Mouse (Mus musculus) gastrocnemius, postnatal 14 days (tissue): ENCODE measurements at regions not wholly inside any gene's neighbourhood (a gene's known extent, or its start where the extent isn't known, plus 50 kb on each side); places are given as distances from the start of the nearest gene placed in this dataset.

ENCODE experiments used
- DNase-seq: peaks from one replicate; pipeline ENCODE4 v3.0.0; 2021; ENCODE audit warnings: mixed read lengths
- intact Hi-C: fragments of 180-260 bp; cut with DNase I; formaldehyde crosslinking; loops from one replicate; pipeline ENCODE4 v1.15.1; 2025; ENCODE audit warnings: low total_unique reads

- DNase-seq: no peak
- intact Hi-C loops: no loop called here
Observed at GRCm38 (mm10) chr9:113213930-113214329, 494.1 kb downstream of the Pdcd6ip start.

- DNase-seq: no peak
- intact Hi-C loops: no loop called here
Observed at GRCm38 (mm10) chr9:113212389-113212788, 495.7 kb downstream of the Pdcd6ip start.

- intact Hi-C loops: no loop called here
- no peak for DNase-seq
Observed at GRCm38 (mm10) chr9:113208181-113208580, 499.9 kb downstream of the Pdcd6ip start.

GRCm38 (mm10) chr9:113199241-113199640 lies 508.8 kb downstream of the Pdcd6ip start:
- intact Hi-C loops: no loop called here
- no peak for DNase-seq

- intact Hi-C loops: no loop called here
- DNase-seq: no peak
Observed at GRCm38 (mm10) chr9:113195556-113195955, 512.5 kb downstream of the Pdcd6ip start.

- intact Hi-C loops: no loop called here
Observed at GRCm38 (mm10) chr9:113192773-113193172, 515.3 kb downstream of the Pdcd6ip start.

GRCm38 (mm10) chr9:113191163-113191562 lies 516.9 kb downstream of the Pdcd6ip start:
- intact Hi-C loops: no loop called here
- DNase-seq: no peak

More at GRCm38 (mm10) chr9:113192773-113193172, 515.3 kb downstream of the Pdcd6ip start:
- DNase-seq: no peak

GRCm38 (mm10) chr9:113181182-113181581 lies 526.9 kb downstream of the Pdcd6ip start:
- no peak for DNase-seq
- intact Hi-C loops: no loop called here

- no peak for DNase-seq
- intact Hi-C loops: no loop called here
Observed at GRCm38 (mm10) chr9:113177918-113178235, 530.2 kb downstream of the Pdcd6ip start.

GRCm38 (mm10) chr9:113177181-113177917 lies 530.7 kb downstream of the Pdcd6ip start:
- intact Hi-C loops: no loop called here
- DNase-seq: no peak

GRCm38 (mm10) chr9:113171767-113172405 lies 536.2 kb downstream of the Pdcd6ip start:
- DNase-seq: no peak
- intact Hi-C loops: no loop called here

GRCm38 (mm10) chr9:113162897-113163874 lies 544.9 kb downstream of the Pdcd6ip start:
- intact Hi-C loops: no loop called here
- DNase-seq: no peak

GRCm38 (mm10) chr9:113160011-113160410 lies 548.0 kb downstream of the Pdcd6ip start:
- intact Hi-C loops: no loop called here
- DNase-seq: no peak

GRCm38 (mm10) chr9:113158080-113158479 lies 550.0 kb downstream of the Pdcd6ip start:
- DNase-seq: no peak
- intact Hi-C loops: no loop called here

GRCm38 (mm10) chr9:113157474-113158076 lies 550.5 kb downstream of the Pdcd6ip start:
- intact Hi-C loops: no loop called here
- DNase-seq: no peak

GRCm38 (mm10) chr9:113156707-113157106 lies 551.4 kb downstream of the Pdcd6ip start:
- intact Hi-C loops: no loop called here
- no peak for DNase-seq

GRCm38 (mm10) chr9:113149084-113149483 lies 559.0 kb downstream of the Pdcd6ip start:
- no peak for DNase-seq
- intact Hi-C loops: no loop called here

- DNase-seq: no peak
- intact Hi-C loops: no loop called here
Observed at GRCm38 (mm10) chr9:113146571-113146970, 561.5 kb downstream of the Pdcd6ip start.

GRCm38 (mm10) chr9:113145036-113145435 lies 563.0 kb downstream of the Pdcd6ip start:
- intact Hi-C loops: no loop called here
- no peak for DNase-seq

GRCm38 (mm10) chr9:113134611-113135010 lies 573.4 kb downstream of the Pdcd6ip start:
- DNase-seq: no peak
- intact Hi-C loops: no loop called here
